Mouse (Mus musculus): Measurements from ENCODE around the gene Sap30l.

DNA sequence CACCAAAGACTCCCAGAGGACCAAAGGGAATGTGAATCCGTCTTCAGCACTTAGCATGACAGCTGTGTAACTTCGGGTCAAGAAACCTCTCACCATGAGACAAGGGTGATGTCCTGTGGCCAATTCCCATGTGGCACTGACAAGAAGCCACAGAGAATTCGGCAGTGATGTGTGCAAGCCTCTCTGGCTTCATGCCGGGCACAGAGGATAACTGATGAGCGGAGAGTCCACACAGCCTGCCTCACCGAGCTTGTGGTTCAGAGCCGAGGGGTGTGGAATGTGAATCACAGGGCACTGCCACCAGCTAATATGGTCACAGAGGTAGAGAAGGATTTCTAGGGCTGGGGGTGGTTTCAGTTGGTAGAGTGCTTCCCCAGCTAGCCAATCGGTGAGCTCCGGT is 42.8 kb upstream of the Sap30l start:
- no peak for TF ChIP-seq ZNF384 (IDR thresholded peaks at IDR 0.05; ENCODE audit: low read depth, low read length)
- TF ChIP-seq ZC3H11A (IDR thresholded peaks at IDR 0.05; ENCODE audit: borderline replicate concordance, low read depth, low read length), result no peak
- no peak for TF ChIP-seq MAFK (IDR thresholded peaks at IDR 0.05; ENCODE audit: insufficient read depth, low read depth, low read length)
- no peak for TF ChIP-seq CHD2 (IDR thresholded peaks at IDR 0.05; ENCODE audit: low read depth, low read length)
- no peak for TF ChIP-seq HCFC1 (IDR thresholded peaks at IDR 0.05; ENCODE audit: borderline replicate concordance, insufficient read depth, low read length)
